Mouse (Mus musculus): ENCODE results near the gene Aspscr1. TPM values are rescaled to one million over a fixed set of nuclear protein-coding genes. Genes with fewer than 3 reads are reported as not detected.

The Aspscr1 gene
- polyA plus RNA-seq (2015; fragmentation: Nextera tagmentation; extraction: Ambion mirVana) = 105 and 109 TPM in 2 replicates

DNA sequence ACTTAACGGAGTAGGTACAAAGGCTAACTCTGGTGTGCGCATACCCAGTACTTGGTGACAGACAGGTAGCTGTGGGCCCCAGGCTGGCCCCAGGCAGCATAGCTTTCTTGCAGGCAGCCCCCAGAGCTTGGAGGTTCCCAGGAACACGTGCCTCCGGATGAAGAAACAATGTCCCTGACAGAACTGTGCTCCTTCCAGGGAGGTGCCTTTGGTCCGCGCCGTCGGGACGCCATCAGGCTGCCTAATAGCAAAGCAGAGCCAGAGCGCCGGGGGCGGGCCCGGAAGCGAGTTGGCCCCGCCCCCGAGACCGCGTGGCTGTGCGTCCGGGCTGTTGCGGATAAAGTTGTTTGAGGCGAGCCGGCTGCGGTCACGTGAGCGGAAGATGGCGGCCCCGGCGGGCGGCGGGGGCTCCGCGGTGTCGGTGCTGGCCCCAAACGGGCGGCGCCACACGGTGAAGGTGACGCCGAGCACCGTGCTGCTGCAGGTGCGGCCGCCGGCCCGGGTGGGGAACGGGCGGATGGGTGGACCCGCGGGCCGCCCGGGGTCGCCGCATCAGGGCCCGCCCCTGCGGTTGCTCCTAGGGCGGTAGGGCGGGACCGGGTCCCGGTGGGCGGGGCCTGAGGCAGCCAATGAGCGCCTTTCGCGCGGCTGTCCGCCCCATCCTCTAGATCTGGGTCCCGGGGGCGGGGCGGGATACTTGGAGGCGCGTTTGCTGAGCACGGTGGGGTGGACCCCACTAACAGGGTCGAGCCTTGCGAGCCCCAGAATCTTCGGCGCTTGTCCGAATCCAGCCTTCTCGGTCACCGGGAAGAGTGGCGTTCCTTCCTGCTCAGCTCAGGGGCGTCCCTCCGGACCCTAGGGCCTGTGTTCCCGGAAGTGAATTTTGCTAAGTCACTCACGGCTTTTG is at the start of gene Aspscr1:
Aspscr1 (plus strand) TSS at position 287 of the 907 bp plus-strand sequence.
- ATAC-seq (ENCODE audit: extremely low read depth, insufficient number of reproducible peaks, low FRiP score, low TSS enrichment) = peak; percentile 98
- Histone ChIP-seq H3K9me3 (no peaks in the 10 kb centered on the region), H3K27me3 (replicated peaks) (no peaks in the 10 kb centered on the region), H3K4me3 (peak within 1 kb of the TSS; percentile 77), H3K4me2 (peak within 1 kb of the TSS; percentile 96), H3K9ac (peak within 1 kb of the TSS; percentile 89), H3K27ac (replicated peaks) (peak within 1 kb of the TSS; percentile 89), H3K36me3 (peaks cover 25% of the 10 kb centered on the region), H3K4me1 (peaks cover 25% of the 10 kb centered on the region)
- WGBS = 1% methylated on average over 83 of the region's 83 CpGs

DNA sequence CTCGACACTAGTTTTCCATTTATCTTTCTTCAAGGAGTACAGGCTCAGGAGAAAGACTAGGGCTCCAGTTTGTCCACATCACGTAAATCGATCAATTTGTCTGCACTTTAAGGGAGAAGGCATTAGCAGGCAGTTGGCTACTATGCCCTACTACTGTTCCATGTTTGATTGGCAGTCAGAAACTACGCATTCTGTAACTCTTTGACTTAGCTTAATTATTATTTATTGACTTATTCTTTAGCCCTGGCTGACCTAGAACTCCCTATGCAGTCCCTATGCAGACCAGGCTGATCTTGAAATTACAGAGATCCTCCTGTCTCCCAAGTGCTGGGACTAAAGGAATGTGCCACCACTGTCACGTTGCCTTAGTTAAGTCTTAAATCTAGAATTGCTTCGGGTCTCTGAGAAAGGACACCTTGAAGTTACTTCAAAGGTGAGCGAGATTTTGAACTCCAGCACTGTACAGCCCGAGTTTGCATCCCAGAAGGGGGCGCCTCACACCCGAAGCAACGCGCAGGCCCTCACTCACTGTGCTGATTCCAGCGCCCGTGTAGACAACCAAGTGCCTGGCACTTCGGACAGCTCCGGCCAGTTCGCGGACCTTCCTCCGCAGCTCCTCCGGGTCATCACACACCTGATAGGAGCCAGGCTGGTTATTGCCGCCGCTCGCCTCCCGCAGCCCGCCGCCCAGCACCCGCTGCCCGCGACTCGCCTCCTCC is 48.7 kb upstream of the Aspscr1 start:
- peak overlapping the region; percentile 99 for H3K4me3 ChIP-seq
- peak overlapping the region; percentile 78 for H3K27ac ChIP-seq (replicated peaks)
- H3K9me3 ChIP-seq = no peaks in the 10 kb centered on the region
- peaks cover 67% of the 10 kb centered on the region for H3K36me3 ChIP-seq
- H3K4me1 ChIP-seq = peaks cover 24% of the 10 kb centered on the region
- 12% methylated on average over 30 of the region's 30 CpGs for WGBS
- no peaks in the 10 kb centered on the region for H3K27me3 ChIP-seq (replicated peaks)
- peak overlapping the region; percentile 90 for H3K9ac ChIP-seq
- peak; percentile 68 for ATAC-seq (ENCODE audit: extremely low read depth, insufficient number of reproducible peaks, low FRiP score, low TSS enrichment)
- H3K4me2 ChIP-seq = peak overlapping the region; percentile 96

- peak overlapping the region; percentile 90 for H3K9ac ChIP-seq
- peak overlapping the region; percentile 96 for H3K4me2 ChIP-seq
- H3K9me3 ChIP-seq = no peaks in the 10 kb centered on the region
- H3K27ac ChIP-seq (replicated peaks) = peak overlapping the region; percentile 78
- under 1% methylated on average over 51 of the region's 53 CpGs for WGBS
- H3K27me3 ChIP-seq (replicated peaks) = no peaks in the 10 kb centered on the region
- H3K4me1 ChIP-seq = peaks cover 30% of the 10 kb centered on the region
- peak overlapping the region; percentile 99 for H3K4me3 ChIP-seq
- peaks cover 67% of the 10 kb centered on the region for H3K36me3 ChIP-seq
- peak; percentile 64 for ATAC-seq (ENCODE audit: extremely low read depth, insufficient number of reproducible peaks, low FRiP score, low TSS enrichment)
Observed at GRCm38 (mm10) chr11:120624680-120625111, 48.1 kb upstream of the Aspscr1 start.

- Histone ChIP-seq H3K27ac (replicated peaks) (peak within 1 kb of the TSS; percentile 78), H3K4me2 (peak within 1 kb of the TSS; percentile 96), H3K9me3 (no peaks in the 10 kb centered on the region), H3K9ac (peak within 1 kb of the TSS; percentile 90), H3K4me3 (peak within 1 kb of the TSS; percentile 99), H3K27me3 (replicated peaks) (no peaks in the 10 kb centered on the region), H3K4me1 (peaks cover 35% of the 10 kb centered on the region), H3K36me3 (peaks cover 62% of the 10 kb centered on the region)
- ATAC-seq (ENCODE audit: extremely low read depth, insufficient number of reproducible peaks, low FRiP score, low TSS enrichment) = no peak
- 13% methylated on average over 5 of the region's 5 CpGs for WGBS
Observed at GRCm38 (mm10) chr11:120625152-120625775, 47.5 kb upstream of the Aspscr1 start, which contains the start of gene Sirt7. Gene Sirt7, minus strand, starts transcription at chr11:120625240.

DNA sequence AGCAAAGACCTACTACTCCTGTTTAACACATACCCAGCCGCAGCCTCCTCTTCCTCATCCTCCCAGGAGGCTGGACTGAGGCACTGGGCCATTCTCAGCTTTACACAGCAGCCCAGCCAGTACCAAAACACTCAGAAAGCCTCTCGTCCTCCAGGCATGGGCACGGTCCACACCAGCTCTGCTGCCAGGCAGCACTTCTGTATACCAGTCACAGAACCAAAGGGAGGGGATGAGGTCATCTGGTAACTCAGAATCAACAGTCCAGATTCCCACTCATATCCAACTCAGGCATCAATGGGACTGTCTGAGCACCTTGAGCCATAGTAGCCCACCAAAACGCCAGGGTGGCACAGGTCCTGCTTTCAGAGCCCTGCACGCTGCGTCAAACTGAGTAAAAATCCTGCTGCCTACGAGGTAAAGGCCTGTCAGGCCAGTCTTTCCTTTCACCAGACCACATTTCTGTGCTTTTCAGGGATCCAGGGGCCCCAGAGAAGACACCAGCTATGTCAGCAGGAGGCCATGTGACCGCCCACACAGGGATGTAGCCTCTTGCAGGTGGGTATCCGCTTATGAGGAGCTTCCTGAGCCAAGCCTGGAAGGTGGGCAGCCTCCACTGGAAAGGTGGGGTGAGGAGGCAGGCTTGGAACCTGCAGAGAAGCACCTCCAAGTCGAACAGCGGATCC is 45.8 kb upstream of the Aspscr1 start:
- Histone ChIP-seq H3K4me1 (peaks cover 52% of the 10 kb centered on the region), H3K27ac (replicated peaks) (no peak overlapping the region), H3K27me3 (replicated peaks) (no peaks in the 10 kb centered on the region), H3K9me3 (no peaks in the 10 kb centered on the region), H3K4me3 (0 out of 2 replicates have a peak overlapping the region, but pooled peaks have one; percentile 1), H3K9ac (peak overlapping the region; percentile 24; the same call in 1 of the 2 replicates), H3K4me2 (peak overlapping the region; percentile 96; the same call in 1 of the 2 replicates), H3K36me3 (peaks cover 46% of the 10 kb centered on the region)
- no peak for ATAC-seq (ENCODE audit: extremely low read depth, insufficient number of reproducible peaks, low FRiP score, low TSS enrichment)
- 85% methylated on average over 11 of the region's 11 CpGs for WGBS

DNA sequence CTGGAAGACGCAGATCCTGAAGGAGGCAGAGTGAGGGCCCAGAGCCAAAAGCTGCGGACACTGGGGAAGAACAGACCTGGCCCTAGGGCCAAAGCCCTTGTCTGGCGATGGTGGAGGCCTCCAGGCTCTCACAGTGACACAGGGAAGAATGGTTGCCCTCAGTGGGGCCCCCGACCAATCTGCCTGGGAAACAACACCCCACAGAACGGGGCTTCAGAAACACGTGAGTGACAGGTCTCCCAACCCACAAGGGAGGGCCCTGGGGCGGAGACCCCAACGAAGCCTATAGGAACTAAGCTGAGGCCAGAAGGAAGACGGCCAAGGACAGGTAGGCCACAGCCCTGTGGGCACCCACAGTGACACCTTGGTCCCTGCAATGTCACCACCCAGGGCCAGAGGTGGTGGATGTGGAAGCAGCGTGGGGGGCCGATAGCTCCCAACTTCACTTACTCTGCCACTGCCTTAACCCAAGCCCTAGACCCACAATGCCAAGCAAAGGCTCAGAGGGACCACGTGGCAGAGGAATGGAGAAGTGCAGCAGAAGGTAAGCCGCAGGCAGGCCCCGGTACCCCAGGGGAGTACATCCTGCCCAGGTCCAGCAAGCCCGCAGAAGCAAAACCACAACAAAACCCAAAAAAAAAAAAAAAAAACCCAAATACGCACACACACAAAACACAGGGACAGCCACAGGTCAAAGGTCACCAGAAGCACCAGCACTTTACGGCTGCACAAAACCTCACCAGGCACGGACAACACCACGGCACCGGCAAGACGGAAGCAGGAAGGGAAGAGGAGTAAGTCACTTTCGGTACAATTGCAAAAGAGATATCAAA is 45.1 kb upstream of the Aspscr1 start:
- no peak for ATAC-seq (ENCODE audit: extremely low read depth, insufficient number of reproducible peaks, low FRiP score, low TSS enrichment)
- Histone ChIP-seq H3K9me3 (no peaks in the 10 kb centered on the region), H3K36me3 (peaks cover 38% of the 10 kb centered on the region), H3K27me3 (replicated peaks) (no peaks in the 10 kb centered on the region), H3K4me3 (no peak overlapping the region), H3K27ac (replicated peaks) (no peak overlapping the region), H3K4me2 (peak overlapping the region; percentile 96; the same call in 1 of the 2 replicates), H3K9ac (peak overlapping the region; percentile 24; the same call in 1 of the 2 replicates), H3K4me1 (peaks cover 58% of the 10 kb centered on the region)
- 84% methylated on average over 22 of the region's 22 CpGs for WGBS

GRCm38 (mm10) chr11:120628601-120629340 is 44.0 kb upstream of the Aspscr1 start:
- Histone ChIP-seq H3K27me3 (replicated peaks) (no peaks in the 10 kb centered on the region), H3K27ac (replicated peaks) (peak overlapping the region; percentile 91; the same call in 1 of the 2 replicates), H3K4me2 (peak overlapping the region; percentile 76), H3K9me3 (no peaks in the 10 kb centered on the region), H3K9ac (peak overlapping the region; percentile 97; the same call in 1 of the 2 replicates), H3K4me3 (peak overlapping the region; percentile 93), H3K36me3 (peaks cover 30% of the 10 kb centered on the region), H3K4me1 (peaks cover 52% of the 10 kb centered on the region)
- ATAC-seq (ENCODE audit: extremely low read depth, insufficient number of reproducible peaks, low FRiP score, low TSS enrichment) = no peak
- 93% methylated on average over 23 of the region's 23 CpGs for WGBS

DNA sequence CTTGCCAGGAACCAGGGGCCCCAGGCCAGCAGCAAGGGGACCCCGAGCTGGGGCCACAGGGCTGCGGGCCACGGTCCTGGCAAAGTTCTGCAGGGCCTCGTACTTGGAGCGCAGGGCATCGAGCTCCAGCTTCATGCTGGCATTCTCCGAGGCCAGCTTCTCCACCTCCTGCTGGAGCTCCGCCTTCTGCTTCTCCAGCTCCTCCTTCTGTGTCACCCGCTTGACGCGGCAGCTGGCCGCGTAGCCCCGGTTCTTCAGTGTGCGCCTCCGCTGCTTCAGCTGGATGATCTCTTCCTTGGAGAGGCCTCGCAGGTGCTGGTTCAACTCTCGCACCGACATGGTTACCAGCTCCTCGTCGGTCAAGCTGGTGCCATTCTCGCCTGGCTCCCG is 43.4 kb upstream of the Aspscr1 start:
- Histone ChIP-seq H3K4me3 (peak overlapping the region; percentile 93), H3K27me3 (replicated peaks) (no peaks in the 10 kb centered on the region), H3K4me2 (peak overlapping the region; percentile 76), H3K27ac (replicated peaks) (peak overlapping the region; percentile 91), H3K36me3 (peaks cover 30% of the 10 kb centered on the region), H3K4me1 (peaks cover 52% of the 10 kb centered on the region), H3K9ac (peak overlapping the region; percentile 97), H3K9me3 (no peaks in the 10 kb centered on the region)
- WGBS = 78% methylated on average over 23 of the region's 23 CpGs
- no peak for ATAC-seq (ENCODE audit: extremely low read depth, insufficient number of reproducible peaks, low FRiP score, low TSS enrichment)

GRCm38 (mm10) chr11:120629911-120630310 is 42.9 kb upstream of the Aspscr1 start:
- Histone ChIP-seq H3K9me3 (no peaks in the 10 kb centered on the region), H3K27me3 (replicated peaks) (no peaks in the 10 kb centered on the region), H3K36me3 (peaks cover 30% of the 10 kb centered on the region), H3K4me3 (peak overlapping the region; percentile 93), H3K9ac (peak overlapping the region; percentile 97), H3K27ac (replicated peaks) (peak overlapping the region; percentile 91), H3K4me1 (peaks cover 53% of the 10 kb centered on the region), H3K4me2 (peak overlapping the region; percentile 76)
- 14% methylated on average over 7 of the region's 7 CpGs for WGBS
- peak; percentile 16; the same call in 1 of the 2 replicates for ATAC-seq (ENCODE audit: extremely low read depth, insufficient number of reproducible peaks, low FRiP score, low TSS enrichment)

All from heart, embryonic 13.5 days (tissue).